Mouse (Mus musculus): Measurements from ENCODE around the gene Riox2.

The Riox2 gene

DNA sequence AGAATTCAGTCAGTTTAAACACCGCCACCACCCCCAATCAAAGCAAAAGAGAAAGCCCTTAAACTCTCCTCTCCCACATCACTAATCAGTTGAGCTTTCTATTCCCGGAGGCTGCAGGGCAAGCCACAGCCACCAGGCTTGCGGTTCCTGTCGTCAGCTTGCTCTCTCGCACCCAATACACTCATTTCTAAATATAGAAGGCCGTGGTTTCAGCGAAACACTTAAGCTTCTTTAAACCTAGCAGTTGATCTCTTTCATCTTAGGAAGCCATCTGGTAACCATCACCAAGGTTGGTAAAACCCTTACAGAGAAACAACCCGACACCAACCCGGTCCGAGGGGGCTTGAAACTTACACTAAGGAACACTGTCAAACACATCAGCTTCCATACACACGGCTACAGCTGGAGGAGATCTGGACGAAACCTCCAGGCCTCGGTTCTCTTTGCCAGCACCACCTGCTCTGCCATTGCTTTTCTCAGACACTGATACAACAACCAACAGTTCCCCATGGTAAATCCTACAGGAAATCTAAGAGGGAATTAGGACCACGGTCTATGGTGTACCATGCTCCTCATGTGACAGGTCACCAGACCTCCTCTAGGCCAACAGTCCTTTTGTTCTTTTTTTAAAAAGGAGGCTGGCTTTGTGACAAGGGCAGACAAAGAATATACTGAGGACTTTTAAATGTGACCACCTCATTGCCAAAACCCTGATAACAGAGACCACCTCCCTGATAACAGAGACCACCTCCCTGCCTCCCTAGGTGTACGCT, 46.1 kb downstream of the Riox2 start:
- no peak for DNase-seq (ENCODE audit: low spot score)

DNA sequence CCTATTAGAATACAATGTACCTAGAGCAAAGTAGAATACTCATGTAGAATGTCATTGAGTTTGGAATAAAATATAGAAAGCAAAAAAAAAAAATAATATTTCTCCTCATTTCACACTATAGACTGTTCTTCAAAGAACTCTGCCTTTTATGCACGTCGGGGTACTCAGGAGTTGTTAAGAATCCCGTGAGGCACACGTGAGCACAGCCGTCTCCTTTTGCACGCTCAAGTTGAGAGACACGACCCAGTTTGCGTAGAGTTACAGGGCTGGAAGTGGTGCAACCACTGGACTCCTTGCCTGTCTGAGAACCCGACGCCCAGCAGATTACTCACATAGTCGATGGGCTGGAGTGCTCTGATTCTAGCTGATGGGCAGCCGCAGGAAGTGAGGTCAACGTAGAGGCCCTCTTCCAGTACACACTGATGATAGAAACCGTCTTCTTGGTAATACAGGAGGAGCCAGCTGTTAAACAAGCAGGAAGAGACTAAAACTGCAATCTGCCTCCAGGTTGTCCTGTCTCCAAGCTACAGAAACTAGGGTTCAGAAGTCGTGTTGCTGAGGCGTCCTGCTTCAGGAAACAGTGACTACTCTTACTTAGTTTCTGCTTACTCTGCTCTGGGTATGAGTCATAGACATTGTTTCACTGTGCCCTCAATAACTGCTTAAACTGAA, 50.3 kb downstream of the Riox2 start:
- no peak for DNase-seq (ENCODE audit: low spot score)

DNA sequence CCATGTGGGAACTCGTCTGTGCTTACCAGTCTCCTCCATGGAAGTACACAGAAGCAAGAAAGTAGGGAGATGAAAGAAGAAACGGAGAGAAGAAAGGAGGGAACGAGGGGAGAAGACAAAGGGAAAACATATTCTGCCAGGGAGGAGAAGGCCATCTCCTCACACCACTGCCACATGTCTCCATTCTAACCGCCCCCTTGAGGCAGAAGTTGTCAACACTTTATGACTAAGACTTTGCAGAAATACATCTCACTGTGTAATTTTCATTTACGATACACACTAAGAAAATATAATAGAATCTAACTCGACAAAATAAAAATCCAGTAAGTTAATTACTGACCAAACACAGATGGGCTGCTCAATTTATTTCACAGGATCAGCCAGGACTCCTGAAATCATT, 55.4 kb downstream of the Riox2 start:
- no peak for DNase-seq (ENCODE audit: low spot score)

DNA sequence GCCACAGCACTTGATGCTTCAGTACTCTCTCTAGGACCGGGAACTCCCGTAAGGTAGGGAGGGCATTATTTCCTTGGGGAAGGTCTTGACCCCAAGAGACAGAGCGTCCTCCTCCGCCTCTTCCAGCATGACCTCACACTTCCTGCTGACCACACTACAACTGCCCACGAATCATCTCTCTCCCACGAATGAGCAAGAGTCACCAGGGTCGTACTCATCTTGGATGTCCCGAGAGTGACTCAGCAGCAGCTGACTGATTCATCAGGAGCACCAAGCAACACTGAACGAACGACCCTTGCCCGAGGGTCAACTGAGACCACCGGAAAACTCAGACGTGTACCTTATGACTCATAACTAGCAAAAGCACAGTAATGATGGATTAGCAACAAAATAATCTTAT, 58.0 kb downstream of the Riox2 start:
- DNase-seq (ENCODE audit: low spot score), result no peak

DNA sequence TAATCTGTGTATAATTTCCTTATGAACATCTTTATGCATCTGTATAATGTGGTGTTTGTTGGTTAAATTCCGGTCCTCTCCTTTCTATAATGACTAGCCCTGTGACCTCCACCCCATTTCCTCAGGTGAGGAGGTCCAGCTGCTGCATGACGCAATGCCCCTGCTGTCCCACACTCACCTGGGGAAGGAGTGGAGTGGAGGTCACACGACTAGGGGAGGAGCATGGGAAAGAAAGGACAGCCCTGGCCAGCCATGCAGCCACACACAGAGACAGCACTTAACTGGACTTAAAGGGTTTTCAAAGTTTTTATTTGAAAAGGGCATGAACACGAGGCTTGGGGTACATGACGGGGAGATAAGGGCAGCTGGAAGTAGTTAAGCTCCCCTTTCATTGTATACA, 59.7 kb downstream of the Riox2 start:
- DNase-seq (ENCODE audit: low spot score), result no peak

DNA sequence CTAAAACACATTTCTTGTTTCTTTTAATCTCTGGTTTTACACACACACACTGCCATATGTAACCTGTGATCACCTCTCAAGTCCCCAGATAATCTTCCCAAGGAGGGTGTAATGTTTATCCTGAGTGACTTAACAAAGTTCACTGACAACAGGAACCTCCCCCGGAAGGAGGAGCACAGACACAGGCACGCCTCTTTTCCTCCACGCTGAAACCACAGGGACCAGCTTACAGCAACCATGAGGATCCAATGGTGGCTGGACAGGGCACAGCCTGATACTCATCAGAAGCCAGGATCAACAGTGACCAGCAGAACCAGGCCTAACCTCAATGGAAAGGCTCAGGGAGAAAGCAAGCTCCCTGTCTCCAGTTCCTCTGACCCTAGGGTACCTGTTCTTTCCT, 61.0 kb downstream of the Riox2 start:
- no peak for DNase-seq (ENCODE audit: low spot score)

DNA sequence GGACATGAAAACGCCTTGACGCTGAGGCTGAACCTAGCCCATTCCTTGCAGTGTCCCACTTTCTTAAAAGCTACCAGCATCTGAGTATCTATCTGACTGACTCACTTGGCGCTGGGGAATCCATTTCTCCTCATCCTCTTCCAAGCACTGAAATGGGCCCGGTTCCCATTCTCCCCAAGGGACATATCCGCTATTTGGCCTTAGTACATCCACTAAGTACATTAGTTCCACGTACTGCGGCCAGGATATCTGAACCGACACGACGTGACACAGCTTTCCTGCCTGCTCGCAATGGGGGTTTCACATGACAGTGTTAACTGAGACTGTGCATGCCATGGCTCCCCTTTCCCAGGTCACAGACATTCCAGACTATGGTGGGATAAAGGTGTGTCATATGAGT, 62.8 kb downstream of the Riox2 start:
- no peak for DNase-seq (ENCODE audit: low spot score)

DNA sequence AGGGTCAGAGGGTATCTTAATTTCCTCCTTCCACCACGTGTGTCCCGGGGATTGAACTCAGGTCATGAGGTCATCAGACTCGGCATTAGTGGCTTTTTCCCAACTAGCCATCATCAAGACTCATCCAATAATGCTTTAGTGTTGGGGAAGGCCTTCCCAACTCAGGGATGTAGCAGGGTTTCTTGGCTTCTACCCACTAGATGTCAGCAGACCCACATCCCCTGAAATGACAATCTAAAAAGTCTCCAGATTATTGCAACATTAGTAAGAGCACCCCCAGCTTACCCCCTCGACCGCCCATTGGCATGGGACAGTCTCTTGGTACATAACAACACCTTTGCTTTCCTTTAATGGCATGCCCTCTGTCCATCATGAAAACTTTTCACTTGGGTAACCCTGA, 64.1 kb downstream of the Riox2 start:
- DNase-seq (ENCODE audit: low spot score), result no peak

DNA sequence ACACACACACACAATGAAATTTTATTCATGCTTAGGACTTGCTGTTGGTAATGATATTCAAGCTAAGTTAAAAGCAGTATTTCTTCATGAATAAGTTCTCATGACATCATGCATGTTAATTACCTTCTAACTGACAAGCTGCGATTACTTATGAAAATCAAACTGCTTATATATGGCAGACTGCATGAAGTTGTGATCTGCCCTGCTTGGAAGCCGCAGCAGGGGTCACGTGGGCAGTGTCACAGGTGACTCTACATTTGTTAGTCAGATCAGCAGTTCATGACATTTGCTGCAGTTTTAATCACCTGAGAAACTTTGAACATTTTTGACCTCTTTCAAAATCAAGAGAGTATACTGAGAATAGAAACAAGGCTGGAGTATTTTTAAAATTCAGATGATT, 69.4 kb downstream of the Riox2 start:
- no peak for DNase-seq (ENCODE audit: low spot score)

DNA sequence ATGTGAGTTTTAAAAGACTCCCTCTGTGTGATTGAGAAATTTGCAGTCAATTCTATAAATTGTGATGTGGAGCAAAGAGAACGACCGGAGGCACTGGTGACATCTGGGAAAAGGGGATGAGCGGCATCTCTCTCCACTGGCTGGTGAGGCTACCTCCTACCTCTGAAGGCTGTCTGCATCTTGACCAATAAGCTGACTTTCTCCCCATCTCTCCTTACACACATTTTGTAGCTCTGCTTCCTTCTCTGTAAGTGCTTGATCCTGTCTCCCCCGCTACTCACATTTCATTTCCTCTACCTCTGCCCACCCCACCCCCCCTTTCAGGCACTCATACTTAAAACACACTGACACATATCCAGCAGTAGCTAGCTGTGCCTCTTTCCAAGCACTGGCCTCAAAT, 69.8 kb downstream of the Riox2 start:
- DNase-seq (ENCODE audit: low spot score), result no peak
